Mouse (Mus musculus): ENCODE measurements around the gene Antxrl. TPM values are rescaled to one million over a fixed set of nuclear protein-coding genes. Genes with fewer than 3 reads are reported as not detected.

Gene Antxrl
- polyA plus RNA-seq, 1 experiment from 2014 or later: not detected

DNA sequence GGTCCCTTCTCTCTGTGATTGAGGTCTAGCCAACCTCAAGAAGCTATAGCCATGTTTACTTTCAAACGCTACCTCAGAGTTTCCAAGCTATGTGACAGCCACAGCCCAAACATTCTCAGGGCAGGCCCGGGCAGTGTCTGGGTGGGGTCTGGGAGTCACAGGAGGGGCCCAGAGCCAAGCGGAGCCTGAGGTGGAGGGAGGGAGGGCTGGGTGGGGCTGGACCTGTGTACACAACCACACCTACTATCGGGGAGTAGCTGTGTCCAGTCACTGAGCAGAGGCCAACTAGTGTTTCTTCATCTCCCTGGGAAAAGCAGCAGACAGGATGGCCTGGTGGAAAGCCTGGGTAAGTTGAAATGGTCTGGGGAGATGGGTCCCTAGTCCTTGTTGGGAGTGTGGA is 33.2 kb downstream of the Antxrl start, which contains the start of gene Anxa8:
Anxa8 (plus strand) TSS at position 251 of the 400 bp plus-strand sequence.
- H3K27ac ChIP-seq: no peak within 1 kb of the TSS
- no peaks in the 10 kb centered on the region for H3K36me3 ChIP-seq (ENCODE audit: inconsistent target)
- no peaks in the 10 kb centered on the region for H3K79me2 ChIP-seq (ENCODE audit: inconsistent target)
- WGBS (ENCODE audit: missing documents): 79% methylated on average over 4 of the region's 4 CpGs
- H3K4me3 ChIP-seq (ENCODE audit: inconsistent target): no peak within 1 kb of the TSS

- Histone ChIP-seq H3K79me2 (ENCODE audit: inconsistent target) (no peaks in the 10 kb centered on the region), H3K27ac (no peak overlapping the region), H3K4me3 (ENCODE audit: inconsistent target) (no peak overlapping the region), H3K36me3 (ENCODE audit: inconsistent target) (no peaks in the 10 kb centered on the region)
- 73% methylated on average over 4 of the region's 4 CpGs for WGBS (ENCODE audit: missing documents)
Measured at GRCm38 (mm10) chr14:34086806-34087205, 34.3 kb downstream of the Antxrl start.

- Histone ChIP-seq H3K79me2 (ENCODE audit: inconsistent target) (no peaks in the 10 kb centered on the region), H3K27ac (no peak overlapping the region), H3K4me3 (ENCODE audit: inconsistent target) (no peak overlapping the region), H3K36me3 (ENCODE audit: inconsistent target) (no peaks in the 10 kb centered on the region)
- 51% methylated on average over 2 of the region's 2 CpGs for WGBS (ENCODE audit: missing documents)
Measured at GRCm38 (mm10) chr14:34087856-34088398, 35.4 kb downstream of the Antxrl start.

- Histone ChIP-seq H3K36me3 (ENCODE audit: inconsistent target) (no peaks in the 10 kb centered on the region), H3K79me2 (ENCODE audit: inconsistent target) (no peaks in the 10 kb centered on the region), H3K27ac (no peak overlapping the region), H3K4me3 (ENCODE audit: inconsistent target) (no peak overlapping the region)
- 88% methylated on average over 8 of the region's 8 CpGs for WGBS (ENCODE audit: missing documents)
Measured at GRCm38 (mm10) chr14:34089796-34090195, 37.3 kb downstream of the Antxrl start.

- WGBS (ENCODE audit: missing documents): 88% methylated on average over 5 of the region's 5 CpGs
- no peak overlapping the region for H3K4me3 ChIP-seq (ENCODE audit: inconsistent target)
- H3K27ac ChIP-seq: no peak overlapping the region
- H3K79me2 ChIP-seq (ENCODE audit: inconsistent target): no peaks in the 10 kb centered on the region
- H3K36me3 ChIP-seq (ENCODE audit: inconsistent target): no peaks in the 10 kb centered on the region
Measured at GRCm38 (mm10) chr14:34091475-34091874, 39.0 kb downstream of the Antxrl start.

GRCm38 (mm10) chr14:34092856-34093255 is 40.3 kb downstream of the Antxrl start:
- Histone ChIP-seq H3K27ac (no peak overlapping the region), H3K36me3 (ENCODE audit: inconsistent target) (no peaks in the 10 kb centered on the region), H3K79me2 (ENCODE audit: inconsistent target) (no peaks in the 10 kb centered on the region), H3K4me3 (ENCODE audit: inconsistent target) (no peak overlapping the region)
- 91% methylated on average over 1 of the region's 1 CpGs for WGBS (ENCODE audit: missing documents)

DNA sequence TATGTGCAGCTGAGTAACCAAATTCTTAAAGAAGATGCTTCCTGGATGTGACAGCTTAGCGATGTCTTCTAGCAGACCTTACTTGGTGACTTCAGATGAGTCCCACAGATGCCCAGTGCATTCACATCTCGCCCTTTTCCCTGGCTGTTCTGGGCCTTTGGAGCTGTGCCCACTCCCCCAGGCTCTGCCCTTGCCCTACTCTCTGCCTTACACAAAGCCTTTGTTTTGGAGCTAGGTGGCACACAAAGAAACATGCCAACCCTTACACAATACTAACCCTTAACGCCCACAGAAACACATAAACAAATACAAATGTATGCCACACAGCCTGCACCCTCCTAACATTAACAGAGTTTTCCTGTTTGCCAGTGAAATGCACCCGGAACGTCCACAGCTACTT is 43.7 kb downstream of the Antxrl start:
- no peak overlapping the region for H3K27ac ChIP-seq
- no peaks in the 10 kb centered on the region for H3K36me3 ChIP-seq (ENCODE audit: inconsistent target)
- H3K4me3 ChIP-seq (ENCODE audit: inconsistent target): no peak overlapping the region
- 80% methylated on average over 5 of the region's 5 CpGs for WGBS (ENCODE audit: missing documents)
- no peaks in the 10 kb centered on the region for H3K79me2 ChIP-seq (ENCODE audit: inconsistent target)

DNA sequence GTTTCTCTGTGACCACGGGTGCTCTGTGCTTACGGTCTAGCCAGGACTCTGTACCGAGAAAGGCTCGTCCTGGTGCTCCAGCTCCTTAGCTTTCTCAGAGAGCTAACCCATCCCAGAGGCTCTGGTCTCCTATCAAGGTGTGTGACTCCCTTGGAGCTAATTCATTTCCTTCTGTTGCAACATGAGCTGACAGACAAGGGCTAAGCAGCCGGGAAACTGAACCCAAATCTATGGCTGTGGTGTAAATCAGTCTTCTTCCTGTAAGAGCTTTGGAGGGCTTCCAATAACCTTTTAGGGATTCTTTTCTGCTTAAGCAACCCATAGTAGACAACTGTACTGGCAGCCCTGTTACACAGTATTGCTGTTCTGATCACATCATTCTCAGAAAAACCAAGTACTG is 50.1 kb downstream of the Antxrl start, which contains the start of gene A630023A22Rik:
A630023A22Rik (minus strand) TSS at position 154 of the 400 bp plus-strand sequence.
- H3K79me2 ChIP-seq (ENCODE audit: inconsistent target): no peaks in the 10 kb centered on the region
- no peaks in the 10 kb centered on the region for H3K36me3 ChIP-seq (ENCODE audit: inconsistent target)
- H3K27ac ChIP-seq: no peak within 1 kb of the TSS
- no peak within 1 kb of the TSS for H3K4me3 ChIP-seq (ENCODE audit: inconsistent target)
- WGBS (ENCODE audit: missing documents): 56% methylated on average over 5 of the region's 5 CpGs

- Histone ChIP-seq H3K27ac (no peak overlapping the region), H3K36me3 (ENCODE audit: inconsistent target) (no peaks in the 10 kb centered on the region), H3K4me3 (ENCODE audit: inconsistent target) (no peak overlapping the region), H3K79me2 (ENCODE audit: inconsistent target) (no peaks in the 10 kb centered on the region)
- 83% methylated on average over 3 of the region's 3 CpGs for WGBS (ENCODE audit: missing documents)
Measured at GRCm38 (mm10) chr14:34103855-34104254, 51.3 kb downstream of the Antxrl start.

GRCm38 (mm10) chr14:34104892-34105291 is 52.4 kb downstream of the Antxrl start:
- Histone ChIP-seq H3K36me3 (ENCODE audit: inconsistent target) (no peaks in the 10 kb centered on the region), H3K27ac (no peak overlapping the region), H3K4me3 (ENCODE audit: inconsistent target) (no peak overlapping the region), H3K79me2 (ENCODE audit: inconsistent target) (no peaks in the 10 kb centered on the region)
- WGBS (ENCODE audit: missing documents): 29% methylated on average over 8 of the region's 8 CpGs

DNA sequence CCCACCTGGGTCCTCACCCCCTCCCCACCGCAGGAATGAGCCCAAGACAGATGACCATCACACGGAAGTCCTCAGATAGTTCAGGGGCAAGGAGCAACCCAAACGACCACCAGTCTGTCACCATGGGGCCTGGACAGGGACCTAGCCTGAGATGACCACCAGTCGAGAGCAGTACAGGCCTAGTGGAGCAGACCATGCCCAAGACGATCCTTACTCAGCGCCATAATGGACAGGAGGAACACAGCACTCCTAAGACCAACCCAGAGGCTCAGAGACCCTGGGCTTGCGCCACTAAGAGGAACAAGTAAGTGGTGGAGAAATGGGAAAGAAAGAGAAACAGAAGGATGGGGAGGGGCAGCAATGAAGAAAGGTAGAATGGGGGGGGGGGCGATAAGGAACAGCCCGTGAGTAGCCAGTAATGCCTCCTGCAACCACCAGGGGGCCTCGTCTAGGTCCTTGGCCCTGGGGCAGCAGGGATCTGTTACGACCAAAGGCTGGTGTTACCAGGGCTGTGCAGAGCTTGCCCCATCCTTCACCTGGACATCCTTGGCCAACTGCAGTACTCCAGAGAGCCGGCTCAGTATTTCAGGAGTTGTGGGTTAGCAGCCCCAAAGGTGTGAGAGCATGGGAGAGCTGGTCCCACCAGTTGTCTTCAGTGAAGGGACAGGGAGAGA is 54.0 kb downstream of the Antxrl start:
- H3K36me3 ChIP-seq (ENCODE audit: inconsistent target): no peaks in the 10 kb centered on the region
- no peaks in the 10 kb centered on the region for H3K79me2 ChIP-seq (ENCODE audit: inconsistent target)
- WGBS (ENCODE audit: missing documents): 57% methylated on average over 11 of the region's 12 CpGs
- H3K27ac ChIP-seq: no peak overlapping the region
- no peak overlapping the region for H3K4me3 ChIP-seq (ENCODE audit: inconsistent target)

GRCm38 (mm10) chr14:34107594-34107993 is 55.1 kb downstream of the Antxrl start:
- Histone ChIP-seq H3K27ac (no peak overlapping the region), H3K79me2 (ENCODE audit: inconsistent target) (no peaks in the 10 kb centered on the region), H3K4me3 (ENCODE audit: inconsistent target) (no peak overlapping the region), H3K36me3 (ENCODE audit: inconsistent target) (no peaks in the 10 kb centered on the region)
- 4% methylated on average over 4 of the region's 4 CpGs for WGBS (ENCODE audit: missing documents)

- no peak overlapping the region for H3K4me3 ChIP-seq (ENCODE audit: inconsistent target)
- no peaks in the 10 kb centered on the region for H3K36me3 ChIP-seq (ENCODE audit: inconsistent target)
- no peaks in the 10 kb centered on the region for H3K79me2 ChIP-seq (ENCODE audit: inconsistent target)
- no peak overlapping the region for H3K27ac ChIP-seq
- 84% methylated on average over 4 of the region's 4 CpGs for WGBS (ENCODE audit: missing documents)
Measured at GRCm38 (mm10) chr14:34114311-34114710, 61.8 kb downstream of the Antxrl start.

DNA sequence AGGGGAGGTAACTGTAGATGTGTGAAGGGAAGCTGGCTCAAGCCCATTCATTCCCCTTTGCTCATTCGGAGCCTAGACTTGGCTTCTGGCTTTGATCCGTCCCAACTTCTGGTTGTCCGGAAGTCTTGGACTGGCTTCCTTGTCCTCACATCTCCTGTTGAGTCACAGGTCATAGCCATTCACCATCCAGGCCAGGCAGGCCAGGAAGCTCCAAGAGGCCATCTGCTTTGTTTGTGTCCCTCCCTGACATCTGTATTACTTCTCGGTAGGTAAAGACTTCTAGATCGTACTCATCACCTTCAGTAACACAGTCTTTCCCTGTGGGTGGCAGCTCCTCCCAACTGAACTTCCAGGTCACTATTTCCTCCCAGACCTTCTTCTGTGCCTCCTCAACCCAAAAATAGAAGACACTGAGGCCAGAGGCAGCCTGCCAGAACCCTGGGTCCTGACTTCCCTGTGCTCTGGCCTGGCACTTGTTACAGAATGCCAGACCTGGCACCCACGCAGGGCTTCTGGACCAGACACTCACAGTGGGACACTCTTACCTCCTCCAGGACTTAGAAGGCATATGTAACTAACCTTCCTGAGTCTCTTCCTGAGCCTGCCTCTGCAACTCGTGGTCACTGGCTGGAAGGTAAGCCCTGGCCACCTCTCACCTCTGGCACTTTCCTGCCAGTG is 66.7 kb downstream of the Antxrl start:
- no peak overlapping the region for H3K4me3 ChIP-seq (ENCODE audit: inconsistent target)
- 74% methylated on average over 7 of the region's 7 CpGs for WGBS (ENCODE audit: missing documents)
- no peaks in the 10 kb centered on the region for H3K36me3 ChIP-seq (ENCODE audit: inconsistent target)
- H3K27ac ChIP-seq: no peak overlapping the region
- H3K79me2 ChIP-seq (ENCODE audit: inconsistent target): no peaks in the 10 kb centered on the region

Data from macrophage (primary cell).